Mouse (Mus musculus) lung, adult 2 months (tissue): ENCODE measurements at regions not wholly inside any gene's neighbourhood (a gene's known extent, or its start where the extent isn't known, plus 50 kb on each side); places are given as distances from the start of the nearest gene placed in this dataset.

ENCODE experiments used
- DNase-seq: peaks from one replicate; pipeline ENCODE4 v3.0.0; 2022
- H3K4me1 ChIP-seq: fragments of 200-500 bp; 2 replicates; pipeline ENCODE4 v1.6.1; 2011; ENCODE audit warnings: low read length; ENCODE audit not compliant: control insufficient read depth, insufficient read depth
- H3K4me3 ChIP-seq: fragments of 200-500 bp; replicated peaks from 2 replicates; pipeline ENCODE3; 2011; ENCODE audit warnings: low read depth, mild to moderate bottlenecking, control low read depth, low read length; ENCODE audit errors: extremely low read depth
- CTCF ChIP-seq: fragments of 200-500 bp; IDR thresholded peaks from 2 replicates; pipeline ENCODE4 v1.5.1; 2011; ENCODE audit warnings: mild to moderate bottlenecking, low read length, control low read depth; ENCODE audit not compliant: insufficient read depth
- POLR2A ChIP-seq: fragments of 200-500 bp; IDR thresholded peaks from 2 replicates; pipeline ENCODE4 v1.6.1; 2011; ENCODE audit warnings: low read depth, mild to moderate bottlenecking, control low read depth, low read length, borderline replicate concordance; ENCODE audit errors: extremely low read depth
- WGBS: fragments of 180-500 bp; shearing (Covaris S2); methylation state at CpG from one replicate; pipeline ENCODE4 v1.1.7; 2018; 5-methylcytosine and 5-hydroxymethylcytosine counted together

DNA sequence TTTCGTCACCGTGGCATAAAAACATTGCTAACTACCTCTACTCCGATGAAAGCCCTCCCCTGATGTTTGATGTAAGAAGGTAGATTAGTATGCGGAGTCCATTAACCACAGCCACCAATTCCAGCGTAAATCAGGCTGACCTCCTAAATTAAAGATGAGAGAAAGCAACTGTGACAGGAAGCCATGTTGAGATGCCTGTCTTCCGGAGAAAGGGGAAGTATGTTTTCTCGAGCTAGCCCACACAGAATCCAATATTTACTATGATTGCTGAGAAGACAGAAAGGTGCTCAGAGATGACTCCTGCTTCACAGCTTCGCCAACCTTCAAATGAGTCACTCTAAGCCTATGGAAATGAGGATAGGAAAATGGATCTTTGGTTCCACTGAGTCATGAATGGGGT, 169.6 kb downstream of the Zfp365 start:
- no peak overlapping the region for H3K4me3 ChIP-seq
- peaks cover 3% of the 10 kb centered on the region; the same call in 1 of the 2 replicates for H3K4me1 ChIP-seq
- WGBS = 64% methylated on average over 8 of the region's 8 CpGs
- no peak for DNase-seq
- TF ChIP-seq POLR2A (no peak), CTCF (no peak)

- TF ChIP-seq POLR2A (no peak), CTCF (no peak)
- 34% methylated on average over 10 of the region's 10 CpGs for WGBS
- Histone ChIP-seq H3K4me3 (no peak overlapping the region), H3K4me1 (peaks cover 3% of the 10 kb centered on the region; the same call in 1 of the 2 replicates)
- no peak for DNase-seq
Observed at GRCm38 (mm10) chr10:67742305-67742704, 170.2 kb downstream of the Zfp365 start.

- DNase-seq = no peak
- WGBS = 44% methylated on average over 1 of the region's 1 CpGs
- H3K4me3 ChIP-seq = no peak overlapping the region
- peaks cover 3% of the 10 kb centered on the region; the same call in 1 of the 2 replicates for H3K4me1 ChIP-seq
- no peak for TF ChIP-seq POLR2A
- no peak for TF ChIP-seq CTCF
Observed at GRCm38 (mm10) chr10:67739199-67739598, 173.3 kb downstream of the Zfp365 start.

DNA sequence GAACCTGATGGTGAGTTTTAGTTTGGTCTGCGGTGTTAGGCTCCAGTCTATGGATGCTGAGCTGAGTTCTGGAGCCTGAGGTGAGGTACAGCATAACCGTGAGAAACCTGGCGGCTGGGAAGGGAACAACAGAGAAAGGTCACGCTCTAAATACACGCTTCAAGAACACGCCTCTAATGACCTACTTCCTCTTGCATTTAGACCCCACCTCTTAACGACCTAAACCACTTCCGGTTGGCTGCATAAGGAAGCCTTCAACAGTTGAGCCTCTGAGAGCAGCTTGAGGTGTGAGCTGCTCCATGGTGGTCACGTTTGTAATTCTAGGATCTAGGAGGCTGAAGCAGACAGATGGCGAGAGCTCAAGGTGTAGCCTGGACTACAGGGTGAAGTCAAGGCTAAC, 175.8 kb downstream of the Zfp365 start:
- Histone ChIP-seq H3K4me3 (no peak overlapping the region), H3K4me1 (no peaks in the 10 kb centered on the region; the same call in 1 of the 2 replicates)
- WGBS = 71% methylated on average over 10 of the region's 10 CpGs
- no peak for TF ChIP-seq CTCF
- no peak for TF ChIP-seq POLR2A
- DNase-seq = no peak

DNA sequence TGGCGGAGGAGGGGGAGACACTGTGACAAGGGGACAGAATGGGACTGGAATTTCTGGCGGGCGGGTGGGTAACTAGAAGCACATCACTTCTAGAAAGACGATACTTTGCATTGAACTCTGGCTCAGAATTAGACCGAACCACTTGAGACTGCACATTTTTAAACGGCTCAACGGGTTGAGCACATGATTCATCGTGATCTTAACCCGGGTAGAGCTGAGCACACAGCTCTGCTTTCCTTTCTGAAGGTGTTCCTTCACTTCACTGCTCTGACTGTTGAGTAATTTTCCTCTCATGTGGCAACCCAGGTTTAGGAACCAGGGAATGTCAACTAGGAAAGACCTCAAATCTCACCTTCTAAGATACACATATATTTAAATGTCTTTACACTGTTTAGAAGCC, 180.9 kb downstream of the Zfp365 start:
- no peak for DNase-seq
- H3K4me3 ChIP-seq = no peak overlapping the region
- WGBS = 60% methylated on average over 9 of the region's 9 CpGs
- H3K4me1 ChIP-seq = no peaks in the 10 kb centered on the region
- TF ChIP-seq POLR2A (no peak), CTCF (no peak)

DNA sequence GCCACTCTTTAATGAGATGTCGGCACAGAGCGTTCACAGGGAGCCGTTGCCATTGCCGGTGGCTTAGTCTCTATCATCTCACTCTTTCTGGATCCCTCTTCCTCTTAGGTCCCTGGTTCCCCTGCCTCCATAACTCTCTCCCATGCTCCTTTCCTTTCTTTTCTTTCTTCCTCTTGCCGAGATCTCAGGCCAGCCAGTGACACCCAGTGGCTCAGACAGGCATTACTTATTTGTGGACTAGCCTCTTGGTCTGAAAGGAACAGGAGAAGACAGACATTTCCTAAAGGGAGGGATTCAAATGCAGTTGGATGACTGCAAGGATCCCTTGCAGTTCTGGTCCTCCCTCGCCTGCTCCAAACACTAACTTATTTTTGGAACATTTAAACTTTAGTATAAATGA, 180.5 kb upstream of the Ado start:
- TF ChIP-seq POLR2A (no peak), CTCF (peak; percentile 67)
- Histone ChIP-seq H3K4me3 (no peak overlapping the region), H3K4me1 (no peaks in the 10 kb centered on the region)
- WGBS = 45% methylated on average over 6 of the region's 6 CpGs
- DNase-seq = peak; percentile 34

DNA sequence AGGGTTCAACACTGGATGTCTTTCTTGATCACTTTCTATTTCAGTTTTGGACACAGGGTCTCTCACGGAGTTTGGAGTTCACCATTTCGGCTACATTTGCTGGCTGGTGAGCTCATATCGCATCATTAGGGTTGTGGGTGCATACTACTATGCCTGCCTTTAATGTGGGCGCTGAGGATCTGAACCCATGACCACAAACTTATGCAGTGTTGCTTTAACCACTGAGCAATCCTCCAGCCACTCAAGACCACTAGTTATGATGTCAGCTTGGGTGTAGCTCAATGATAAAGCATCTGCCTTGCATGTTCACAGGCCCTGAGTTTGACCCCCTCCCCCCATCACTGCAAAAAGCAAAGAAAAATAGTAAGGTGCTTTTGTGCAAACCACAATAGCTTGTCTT, 178.8 kb upstream of the Ado start:
- Histone ChIP-seq H3K4me3 (no peak overlapping the region), H3K4me1 (no peaks in the 10 kb centered on the region)
- WGBS = 90% methylated on average over 4 of the region's 4 CpGs
- TF ChIP-seq CTCF = no peak
- TF ChIP-seq POLR2A = no peak
- no peak for DNase-seq

GRCm38 (mm10) chr10:67726796-67727195, 178.0 kb upstream of the Ado start:
- WGBS = 91% methylated on average over 6 of the region's 6 CpGs
- DNase-seq = no peak
- Histone ChIP-seq H3K4me3 (no peak overlapping the region), H3K4me1 (no peaks in the 10 kb centered on the region)
- TF ChIP-seq CTCF (no peak), POLR2A (no peak)

- TF ChIP-seq CTCF = no peak
- TF ChIP-seq POLR2A = no peak
- 72% methylated on average over 7 of the region's 7 CpGs for WGBS
- no peaks in the 10 kb centered on the region for H3K4me1 ChIP-seq
- H3K4me3 ChIP-seq = no peak overlapping the region
- no peak for DNase-seq
Observed at GRCm38 (mm10) chr10:67726351-67726750, 177.6 kb upstream of the Ado start.

- no peaks in the 10 kb centered on the region for H3K4me1 ChIP-seq
- no peak for TF ChIP-seq POLR2A
- TF ChIP-seq CTCF = peak; percentile 42; the same call in 1 of the 2 replicates
- no peak overlapping the region for H3K4me3 ChIP-seq
- no peak for DNase-seq
- 37% methylated on average over 5 of the region's 5 CpGs for WGBS
Observed at GRCm38 (mm10) chr10:67721787-67722186, 173.0 kb upstream of the Ado start.
